Mouse (Mus musculus): ENCODE results near the gene Cgn. TPM values are rescaled to one million over a fixed set of nuclear protein-coding genes. Genes with fewer than 3 reads are reported as not detected.

Gene Cgn
- total and polyA plus RNA-seq, 3 experiments, result 0.04 to 0.86 TPM; not detected in 1

GRCm38 (mm10) chr3:94822082-94822481, 35.8 kb upstream of the Cgn start:
- H3K27ac ChIP-seq (ENCODE audit: control insufficient read depth, low read depth, low read length), result no peak overlapping the region
- no peak overlapping the region for H3K9ac ChIP-seq (ENCODE audit: control insufficient read depth, low read depth, low read length, poor library complexity, severe bottlenecking)
- H3K79me2 ChIP-seq (ENCODE audit: control insufficient read depth, insufficient read depth, low read length, poor library complexity), result no peaks in the 10 kb centered on the region
- no peak overlapping the region for H3K4me3 ChIP-seq (ENCODE audit: control insufficient read depth in 1 of 2, insufficient read depth in 1 of 2, low read depth in 2 of 2, low read length in 2 of 2)
- no peaks in the 10 kb centered on the region for H3K4me1 ChIP-seq (ENCODE audit: control insufficient read depth in 1 of 2, insufficient read depth in 2 of 2, low read length in 2 of 2)
- peaks cover 9 to 11% of the 10 kb centered on the region in 2 experiments for H3K27me3 ChIP-seq (ENCODE audit: control insufficient read depth in 1 of 2, insufficient read depth in 2 of 2, low read length in 2 of 2)
- H3K36me3 ChIP-seq (ENCODE audit: control insufficient read depth in 1 of 2, insufficient read depth in 2 of 2, low read length in 2 of 2), result peaks cover 0 to 6% of the 10 kb centered on the region in 2 experiments; a peak in 2 of 4 replicates
- TF ChIP-seq ZNF384 (IDR thresholded peaks at IDR 0.05; ENCODE audit: low read depth, low read length) (0 out of 2 replicates have a peak, but pooled peaks have one; percentile 28), POLR2AphosphoS2 (IDR thresholded peaks at IDR 0.05; ENCODE audit: low read length) (no peak), BHLHE40 (IDR thresholded peaks at IDR 0.05; ENCODE audit: borderline replicate concordance, low read depth, low read length) (no peak), GATA1 (IDR thresholded peaks at IDR 0.05; ENCODE audit: low read depth, low read length) (no peak), MYB (IDR thresholded peaks at IDR 0.05; ENCODE audit: low read depth, low read length) (no peak)
- H3K9me3 ChIP-seq (replicated peaks; ENCODE audit: insufficient read depth, low read length), result no peaks in the 10 kb centered on the region
- DNase-seq (ENCODE audit: low read depth, low spot score), result no peak

GRCm38 (mm10) chr3:94821008-94821638, 34.8 kb upstream of the Cgn start:
- H3K27ac ChIP-seq (ENCODE audit: control insufficient read depth, low read depth, low read length), result no peak overlapping the region
- TF ChIP-seq USF2 (IDR thresholded peaks at IDR 0.05; ENCODE audit: borderline replicate concordance in 1 of 2, insufficient read depth in 1 of 2, low read depth in 1 of 2, low read length in 2 of 2) (no peak), MYC (IDR thresholded peaks at IDR 0.05; ENCODE audit: low read depth, low read length) (no peak), MAZ (IDR thresholded peaks at IDR 0.05; ENCODE audit: low read depth, low read length) (no peak)
- H3K4me3 ChIP-seq (ENCODE audit: control insufficient read depth in 1 of 2, insufficient read depth in 1 of 2, low read depth in 2 of 2, low read length in 2 of 2), result peak overlapping the region; percentile 31 to 58; a peak in 3 of 4 replicates

GRCm38 (mm10) chr3:94819452-94820425, 33.4 kb upstream of the Cgn start:
- H3K4me3 ChIP-seq (ENCODE audit: control insufficient read depth in 1 of 2, insufficient read depth in 1 of 2, low read depth in 2 of 2, low read length in 2 of 2), result no peak overlapping the region
- no peaks in the 10 kb centered on the region for H3K9me3 ChIP-seq (replicated peaks; ENCODE audit: insufficient read depth, low read length)
- no peaks in the 10 kb centered on the region for H3K79me2 ChIP-seq (ENCODE audit: control insufficient read depth, insufficient read depth, low read length, poor library complexity)
- H3K36me3 ChIP-seq (ENCODE audit: control insufficient read depth in 1 of 2, insufficient read depth in 2 of 2, low read length in 2 of 2), result peaks cover 0 to 6% of the 10 kb centered on the region in 2 experiments; a peak in 2 of 4 replicates
- H3K4me1 ChIP-seq (ENCODE audit: control insufficient read depth in 1 of 2, insufficient read depth in 2 of 2, low read length in 2 of 2), result no peaks in the 10 kb centered on the region
- H3K27me3 ChIP-seq (ENCODE audit: control insufficient read depth in 1 of 2, insufficient read depth in 2 of 2, low read length in 2 of 2), result peaks cover 11 to 14% of the 10 kb centered on the region in 2 experiments
- no peak overlapping the region for H3K27ac ChIP-seq (ENCODE audit: control insufficient read depth, low read depth, low read length)
- no peak for TF ChIP-seq RAD21 (IDR thresholded peaks at IDR 0.05; ENCODE audit: low read depth, low read length)
- no peak for TF ChIP-seq E2F4 (IDR thresholded peaks at IDR 0.05; ENCODE audit: borderline replicate concordance, low read depth, low read length)
- TF ChIP-seq POLR2AphosphoS5 (IDR thresholded peaks at IDR 0.05; ENCODE audit: borderline replicate concordance, low read depth, low read length), result no peak
- no peak overlapping the region for H3K9ac ChIP-seq (ENCODE audit: control insufficient read depth, low read depth, low read length, poor library complexity, severe bottlenecking)
- no peak for DNase-seq (ENCODE audit: low read depth, low spot score)

More at GRCm38 (mm10) chr3:94821008-94821638, 34.8 kb upstream of the Cgn start:
- Histone ChIP-seq H3K79me2 (ENCODE audit: control insufficient read depth, insufficient read depth, low read length, poor library complexity) (no peaks in the 10 kb centered on the region), H3K36me3 (ENCODE audit: control insufficient read depth in 1 of 2, insufficient read depth in 2 of 2, low read length in 2 of 2) (peaks cover 0 to 6% of the 10 kb centered on the region in 2 experiments; a peak in 2 of 4 replicates), H3K27me3 (ENCODE audit: control insufficient read depth in 1 of 2, insufficient read depth in 2 of 2, low read length in 2 of 2) (peaks cover 10 to 11% of the 10 kb centered on the region in 2 experiments), H3K9me3 (replicated peaks; ENCODE audit: insufficient read depth, low read length) (no peaks in the 10 kb centered on the region), H3K4me1 (ENCODE audit: control insufficient read depth in 1 of 2, insufficient read depth in 2 of 2, low read length in 2 of 2) (no peaks in the 10 kb centered on the region), H3K9ac (ENCODE audit: control insufficient read depth, low read depth, low read length, poor library complexity, severe bottlenecking) (peak overlapping the region; percentile 61)
- no peak for DNase-seq (ENCODE audit: low read depth, low spot score)
